Mouse (Mus musculus) heart, postnatal 0 days (tissue): ENCODE results near the gene Ccm2l.

Experiments used
- CTCF ChIP-seq: IDR thresholded peaks from 2 replicates; pipeline ENCODE4 v1.5.1; 2016; ENCODE audit warnings: antibody characterized with exemption, control low read depth, low read depth
- EP300 ChIP-seq: IDR thresholded peaks from 2 replicates; pipeline ENCODE4 v1.6.1; 2016; ENCODE audit warnings: antibody characterized with exemption, low read depth

GRCm38 (mm10) chr2:153108313-153109264 is 42.8 kb downstream of the Ccm2l start, which contains the start of gene Hck:
- TF ChIP-seq CTCF (no peak), EP300 (no peak)
